Mouse (Mus musculus) limb, embryonic 14.5 days (tissue): ENCODE data around the gene Ppp6r3. TPM values are rescaled to one million over a fixed set of nuclear protein-coding genes. Genes with fewer than 3 reads are reported as not detected.
"Not testable (repeated sequence)": the region's sequence is repeated elsewhere in the genome, so short reads cannot be mapped to it uniquely, and the experiment has no call there.

Experiments
- ATAC-seq: fragments of 200-750 bp; cut with Nextera tagmentation; 2 replicates; pipeline ENCODE4 v1.8.0; 2017; ENCODE audit warnings: low read depth, moderate number of reproducible peaks, moderate TSS enrichment; ENCODE audit not compliant: low FRiP score
- DNase-seq: peaks from one replicate; pipeline ENCODE4 v3.0.0-alpha.2; 2015; ENCODE audit warnings: low spot score
- H3K27ac ChIP-seq: fragments of 300-500 bp; sonication (generic); replicated peaks from 2 replicates; pipeline ENCODE4 v1.5.1; 2014; ENCODE audit warnings: low read depth, mild to moderate bottlenecking, low read length, moderate library complexity, mixed read lengths
- H3K27me3 ChIP-seq: fragments of 300-500 bp; sonication (generic); 2 replicates; pipeline ENCODE4 v1.6.1; 2014; ENCODE audit warnings: low read length, mixed read lengths; ENCODE audit not compliant: control insufficient read depth, insufficient read depth
- H3K36me3 ChIP-seq: fragments of 300-500 bp; sonication (generic); 2 replicates; pipeline ENCODE4 v1.6.1; 2014; ENCODE audit warnings: mild to moderate bottlenecking, low read length, moderate library complexity, mixed read lengths; ENCODE audit not compliant: control insufficient read depth, insufficient read depth
- H3K4me1 ChIP-seq: fragments of 300-500 bp; sonication (generic); 2 replicates; pipeline ENCODE4 v1.6.1; 2014; ENCODE audit warnings: antibody characterized with exemption, low read length, mixed read lengths; ENCODE audit not compliant: control insufficient read depth, insufficient read depth
- H3K4me2 ChIP-seq: fragments of 300-500 bp; sonication (generic); replicated peaks from 2 replicates; pipeline ENCODE4 v1.6.1; 2014; ENCODE audit warnings: low read depth, mild to moderate bottlenecking, low read length, moderate library complexity; ENCODE audit not compliant: severe bottlenecking
- H3K4me3 ChIP-seq: fragments of 300-500 bp; sonication (generic); replicated peaks from 2 replicates; pipeline ENCODE4 v1.5.1; 2014; ENCODE audit warnings: low read length
- H3K9ac ChIP-seq: fragments of 300-500 bp; sonication (generic); 2 replicates; pipeline ENCODE4 v1.6.1; 2014; ENCODE audit warnings: mild to moderate bottlenecking, low read depth, low read length, moderate library complexity; ENCODE audit not compliant: severe bottlenecking
- H3K9me3 ChIP-seq: fragments of 300-500 bp; sonication (generic); 2 replicates; pipeline ENCODE4 v1.6.1; 2016; ENCODE audit warnings: low read length; ENCODE audit not compliant: control insufficient read depth
- POLR2A ChIP-seq: fragments of 200-500 bp; IDR thresholded peaks from 2 replicates; pipeline ENCODE4 v1.8.0; 2012; ENCODE audit warnings: inconsistent platforms, mild to moderate bottlenecking, moderate library complexity, borderline replicate concordance; ENCODE audit not compliant: insufficient read depth, insufficient read length; ENCODE audit errors: extremely low read depth
- WGBS: fragments of 180-500 bp; shearing (Covaris S2); extraction: QIAGEN DNeasy Blood & Tissue Kit; methylation state at CpG from one replicate; pipeline ENCODE4 v1.1.7; 2014; 5-methylcytosine and 5-hydroxymethylcytosine counted together
- polyA plus RNA-seq, 2 experiments: library from polyadenylated mRNA; depleted of rRNA in 1 of 2; stranded (reverse) in 1 of 2; unstranded in 1 of 2; fragments of >200 nt; fragmentation: Nextera tagmentation in 1 of 2; extraction: Ambion mirVana in 1 of 2; gene quantifications; 2 replicates each; pipeline versions ENCODE4 v1.2.1 to v1.2.3; 2012 to 2014

The Ppp6r3 gene
- polyA plus RNA-seq, 2 experiments = 61.3 to 78.7 TPM

DNA sequence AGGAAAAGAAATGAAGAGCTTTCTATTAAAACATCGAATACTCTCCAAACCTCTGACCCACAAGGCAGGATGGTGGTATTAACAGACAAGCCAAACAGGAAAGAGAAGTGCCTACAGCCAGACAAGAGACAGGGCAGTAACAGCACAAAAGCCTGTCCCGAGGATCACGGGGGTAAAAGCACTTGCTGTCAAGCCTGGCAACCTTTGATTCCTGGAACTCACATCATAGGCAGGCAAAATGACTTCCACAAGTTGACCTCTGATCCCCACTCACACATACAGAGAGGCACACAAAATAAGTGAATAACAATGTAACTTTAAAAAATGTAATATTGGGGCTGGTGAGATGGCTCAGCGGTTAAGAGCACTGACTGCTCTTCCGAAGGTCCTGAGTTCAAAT lies 36.1 kb downstream of the Ppp6r3 start:
- no peak overlapping the region for H3K4me3 ChIP-seq
- H3K4me2 ChIP-seq = no peak overlapping the region
- ATAC-seq = no peak
- WGBS = 88% methylated on average over 5 of the region's 5 CpGs
- H3K27me3 ChIP-seq = no peaks in the 10 kb centered on the region
- DNase-seq = no peak
- no peak overlapping the region for H3K9ac ChIP-seq
- peaks cover 37% of the 10 kb centered on the region for H3K36me3 ChIP-seq
- H3K4me1 ChIP-seq = 0 out of 2 replicates have a peak, but pooled peaks cover 2% of the 10 kb centered on the region
- H3K9me3 ChIP-seq = no peaks in the 10 kb centered on the region
- H3K27ac ChIP-seq = no peak overlapping the region
- TF ChIP-seq POLR2A = no peak

DNA sequence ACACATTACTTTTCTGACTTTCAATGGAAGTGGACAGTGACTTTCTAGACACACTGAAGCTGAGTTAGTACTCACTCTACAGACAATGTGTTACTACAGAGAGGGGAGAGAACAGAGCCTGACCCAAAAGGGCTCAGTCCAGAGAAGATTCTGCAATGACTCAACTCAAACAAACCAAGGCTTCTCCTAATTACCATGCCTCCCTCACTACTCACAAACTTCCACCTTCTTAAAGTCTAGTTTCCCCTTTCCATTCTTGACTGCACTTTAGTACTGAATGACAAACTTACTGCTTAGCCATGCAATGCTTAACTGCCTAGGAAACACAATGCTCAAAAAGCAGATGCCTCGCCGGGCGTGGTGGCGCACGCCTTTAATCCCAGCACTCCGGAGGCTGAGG lies 37.9 kb downstream of the Ppp6r3 start:
- H3K4me3 ChIP-seq = no peak overlapping the region
- no peaks in the 10 kb centered on the region for H3K9me3 ChIP-seq
- no peak for ATAC-seq
- TF ChIP-seq POLR2A = no peak
- H3K27me3 ChIP-seq = no peaks in the 10 kb centered on the region
- no peak overlapping the region for H3K4me2 ChIP-seq
- DNase-seq = no peak
- H3K36me3 ChIP-seq = peaks cover 24% of the 10 kb centered on the region
- no peak overlapping the region for H3K9ac ChIP-seq
- H3K4me1 ChIP-seq = no peaks in the 10 kb centered on the region
- no peak overlapping the region for H3K27ac ChIP-seq
- WGBS = 94% methylated on average over 6 of the region's 6 CpGs

DNA sequence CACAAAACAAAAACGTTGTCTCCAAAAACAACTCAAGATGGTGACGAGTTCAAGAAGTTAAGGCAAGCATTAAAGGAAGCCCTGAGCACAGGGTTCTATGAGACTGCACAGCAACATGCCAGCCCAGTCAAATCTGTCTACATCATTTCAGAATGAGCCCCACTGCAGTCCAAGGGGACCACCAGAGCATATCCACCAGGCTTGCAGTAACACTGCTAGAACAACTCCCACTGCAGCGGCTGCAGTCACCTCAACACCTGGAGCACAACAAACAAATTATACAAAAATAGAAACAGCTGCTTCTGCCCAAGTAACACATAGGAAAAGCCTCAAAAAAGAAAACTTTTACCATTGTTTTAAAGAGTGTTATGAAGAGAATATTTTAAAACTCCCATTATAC lies 40.6 kb downstream of the Ppp6r3 start:
- no peak for DNase-seq
- no peaks in the 10 kb centered on the region for H3K9me3 ChIP-seq
- WGBS = 77% methylated on average over 3 of the region's 3 CpGs
- H3K4me3 ChIP-seq = no peak overlapping the region
- peaks cover 3% of the 10 kb centered on the region; the same call in 1 of the 2 replicates for H3K36me3 ChIP-seq
- no peak for TF ChIP-seq POLR2A
- no peaks in the 10 kb centered on the region for H3K4me1 ChIP-seq
- ATAC-seq = no peak
- H3K9ac ChIP-seq = no peak overlapping the region
- no peak overlapping the region for H3K27ac ChIP-seq
- no peak overlapping the region for H3K4me2 ChIP-seq
- no peaks in the 10 kb centered on the region for H3K27me3 ChIP-seq

- not testable (repeated sequence) for H3K9me3 ChIP-seq, H3K9ac ChIP-seq, ATAC-seq, DNase-seq, H3K4me2 ChIP-seq, H3K4me3 ChIP-seq, H3K27me3 ChIP-seq, H3K4me1 ChIP-seq, H3K27ac ChIP-seq, H3K36me3 ChIP-seq
- WGBS = 81% methylated on average over 12 of the region's 12 CpGs
These were observed 42.1 kb downstream of the Ppp6r3 start for GRCm38 (mm10) chr19:3533266-3533966.

DNA sequence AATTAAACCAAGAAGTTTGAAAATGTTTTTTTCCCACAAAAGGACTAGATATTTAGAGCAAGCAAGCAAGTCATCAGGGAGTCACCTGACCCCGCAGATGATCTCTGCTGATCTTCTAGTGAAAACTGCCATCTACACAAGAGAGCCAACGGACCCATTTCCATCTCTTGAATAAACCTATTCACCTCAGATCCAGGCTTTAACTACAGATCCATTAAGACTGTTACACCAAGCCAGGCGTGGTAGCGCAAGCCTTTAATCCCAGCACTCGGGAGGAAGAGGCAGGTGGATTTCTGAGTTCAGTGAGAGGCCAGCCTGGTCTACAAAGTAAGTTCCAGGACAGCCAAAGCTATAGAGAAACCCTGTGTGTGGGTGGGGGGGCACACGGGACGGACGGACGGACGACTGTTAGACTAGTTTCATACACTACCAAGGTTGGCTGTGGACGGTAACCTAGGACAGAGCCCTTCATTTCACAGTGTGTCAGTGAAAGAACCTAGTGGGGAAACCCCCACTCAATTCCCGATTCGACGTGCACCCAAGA lies 42.8 kb downstream of the Ppp6r3 start:
- no peaks in the 10 kb centered on the region for H3K36me3 ChIP-seq
- no peaks in the 10 kb centered on the region for H3K4me1 ChIP-seq
- H3K9me3 ChIP-seq = no peaks in the 10 kb centered on the region
- H3K9ac ChIP-seq = no peak overlapping the region
- no peak for ATAC-seq
- H3K4me3 ChIP-seq = no peak overlapping the region
- TF ChIP-seq POLR2A = no peak
- 95% methylated on average over 14 of the region's 14 CpGs for WGBS
- H3K4me2 ChIP-seq = no peak overlapping the region
- DNase-seq = no peak
- no peak overlapping the region for H3K27ac ChIP-seq
- no peaks in the 10 kb centered on the region for H3K27me3 ChIP-seq
